ENCODE assay signal across 8 mouse cellular contexts in genomic region chr7:39551976-39552891, GRCm38 (mm10). TPM values are rescaled to one million over a fixed set of nuclear protein-coding genes. Genes with fewer than 3 reads are reported as not detected.
DNase-seq lines count a peak whose midpoint lies in the region; ATAC-seq and TF ChIP-seq lines count a peak whose summit lies in the region.

No protein-coding gene starts in this region.

- WGBS in forebrain, embryonic 10.5 days, result 4% methylated on average over 51 of the region's 52 CpGs
- 3% methylated on average over 52 of the region's 52 CpGs for WGBS in heart, embryonic 15.5 days
- 3% methylated on average over 50 of the region's 52 CpGs for WGBS in liver, embryonic 14.5 days (ENCODE audit: insufficient replicate concordance)
- 3% methylated on average over 52 of the region's 52 CpGs for WGBS in neural tube, embryonic 11.5 days
- whole genome bisulfite sequencing in stomach, postnatal 0 days, result 4% methylated on average over 50 of the region's 52 CpGs

- TF ChIP-seq CTCF in liver, embryonic 14.5 days (IDR thresholded peaks at IDR 0.05; ENCODE audit: low read depth), result peak; percentile 52
- TF ChIP-seq CTCF in stomach, postnatal 0 days (IDR thresholded peaks at IDR 0.05; ENCODE audit: low read depth), result peak; percentile 60

- H3K4me2 ChIP-seq in heart, embryonic 15.5 days, result peak overlapping the region; percentile 67
- H3K4me2 ChIP-seq in liver, embryonic 14.5 days (ENCODE audit: low read depth), result peak overlapping the region; percentile 83
- H3K4me2 ChIP-seq in neural tube, embryonic 11.5 days (ENCODE audit: low read depth), result peak overlapping the region; percentile 55
- peak overlapping the region; percentile 59 for H3K4me2 ChIP-seq in stomach, postnatal 0 days (replicated peaks; ENCODE audit: low read depth)

- TF ChIP-seq EP300 in liver, embryonic 14.5 days (IDR thresholded peaks at IDR 0.05; ENCODE audit: low read depth), result no peak
- TF ChIP-seq EP300 in stomach, postnatal 0 days (optimal IDR thresholded peaks at IDR 0.05), result no peak

- H3K27ac ChIP-seq in forebrain, embryonic 10.5 days, result peak overlapping the region; percentile 94
- H3K27ac ChIP-seq in heart, embryonic 15.5 days, result peak overlapping the region; percentile 96
- H3K27ac ChIP-seq in liver, embryonic 14.5 days, result peak overlapping the region; percentile 60
- H3K27ac ChIP-seq in neural tube, embryonic 11.5 days (ENCODE audit: low read depth, low read length), result peak overlapping the region; percentile 78
- H3K27ac ChIP-seq in stomach, postnatal 0 days (replicated peaks), result peak overlapping the region; percentile 96

- H3K36me3 ChIP-seq in forebrain, embryonic 10.5 days (replicated peaks), result peaks cover 27% of the 10 kb centered on the region
- H3K36me3 ChIP-seq in heart, embryonic 15.5 days, result peaks cover 3% of the 10 kb centered on the region; the same call in 1 of the 2 replicates
- no peaks in the 10 kb centered on the region; the same call in 1 of the 2 replicates for H3K36me3 ChIP-seq in liver, embryonic 14.5 days (replicated peaks; ENCODE audit: control insufficient read depth, insufficient read depth, low read depth)
- no peaks in the 10 kb centered on the region for H3K36me3 ChIP-seq in neural tube, embryonic 11.5 days (ENCODE audit: control insufficient read depth, insufficient read depth, low read length)
- H3K36me3 ChIP-seq in stomach, postnatal 0 days (ENCODE audit: control insufficient read depth, insufficient read depth, low read length), result no peaks in the 10 kb centered on the region

- peaks cover 15% of the 10 kb centered on the region for H3K4me1 ChIP-seq in forebrain, embryonic 10.5 days
- peaks cover 17% of the 10 kb centered on the region for H3K4me1 ChIP-seq in heart, embryonic 15.5 days (replicated peaks)
- peaks cover 4 to 12% of the 10 kb centered on the region in 2 experiments for H3K4me1 ChIP-seq in liver, embryonic 14.5 days (replicated peaks; ENCODE audit: control insufficient read depth in 2 of 2, insufficient read depth in 2 of 2, low read length in 1 of 2)
- H3K4me1 ChIP-seq in neural tube, embryonic 11.5 days (ENCODE audit: control insufficient read depth, insufficient read depth, low read length), result no peaks in the 10 kb centered on the region; the same call in 1 of the 2 replicates
- H3K4me1 ChIP-seq in stomach, postnatal 0 days (replicated peaks; ENCODE audit: control insufficient read depth, insufficient read depth), result 0 out of 2 replicates have a peak, but pooled peaks cover 2% of the 10 kb centered on the region

- peak overlapping the region; percentile 82 for H3K9ac ChIP-seq in heart, embryonic 15.5 days
- H3K9ac ChIP-seq in liver, embryonic 14.5 days (replicated peaks), result peak overlapping the region; percentile 81
- peak overlapping the region; percentile 65 for H3K9ac ChIP-seq in neural tube, embryonic 11.5 days (ENCODE audit: low read length)
- H3K9ac ChIP-seq in stomach, postnatal 0 days (ENCODE audit: low read length), result peak overlapping the region; percentile 85

- no peaks in the 10 kb centered on the region for H3K27me3 ChIP-seq in forebrain, embryonic 10.5 days (ENCODE audit: poor library complexity, severe bottlenecking)
- H3K27me3 ChIP-seq in heart, embryonic 15.5 days, result no peaks in the 10 kb centered on the region
- no peaks in the 10 kb centered on the region for H3K27me3 ChIP-seq in liver, embryonic 14.5 days (ENCODE audit: control insufficient read depth, insufficient read depth, low read length)
- no peaks in the 10 kb centered on the region for H3K27me3 ChIP-seq in neural tube, embryonic 11.5 days (ENCODE audit: control insufficient read depth, insufficient read depth, low read length)
- H3K27me3 ChIP-seq in stomach, postnatal 0 days (ENCODE audit: control insufficient read depth, insufficient read depth, low read length), result no peaks in the 10 kb centered on the region

- peak; percentile 90 to 91 for DNase-seq in CD8-positive naive resting alpha-beta T cell, adult 2 months (ENCODE audit: low read depth in 2 of 2, low spot score in 2 of 2)
- peak; percentile 80 for DNase-seq in c-Kit-positive CD71-negative TER-119-negative erythroid progenitor cells, embryonic 14.5 days (ENCODE audit: low read depth)
- DNase-seq in forebrain, embryonic 10.5 days (ENCODE audit: extremely low spot score, low spot score), result peak; percentile 94
- DNase-seq in kidney, postnatal 25 days, result peak; percentile 96 to 98
- DNase-seq in liver, embryonic 14.5 days (ENCODE audit: low read depth in 3 of 3, low spot score in 3 of 3), result peak; percentile 87 to 90 (median 89)
- DNase-seq in neural tube, embryonic 11.5 days (ENCODE audit: low spot score), result peak; percentile 94
- DNase-seq in stomach, postnatal 0 days (ENCODE audit: low spot score), result peak; percentile 95

- H3K9me3 ChIP-seq in forebrain, embryonic 10.5 days, result no peaks in the 10 kb centered on the region
- H3K9me3 ChIP-seq in heart, embryonic 15.5 days (replicated peaks), result no peaks in the 10 kb centered on the region
- H3K9me3 ChIP-seq in liver, embryonic 14.5 days (ENCODE audit: control insufficient read depth, low read length), result no peaks in the 10 kb centered on the region
- H3K9me3 ChIP-seq in neural tube, embryonic 11.5 days (ENCODE audit: control insufficient read depth, low read length), result no peaks in the 10 kb centered on the region
- H3K9me3 ChIP-seq in stomach, postnatal 0 days (ENCODE audit: control insufficient read depth, low read length), result no peaks in the 10 kb centered on the region

- ATAC-seq in heart, embryonic 15.5 days (replicated peaks; ENCODE audit: insufficient number of reproducible peaks, insufficient read depth, low FRiP score, low read depth), result peak; percentile 100
- ATAC-seq in liver, embryonic 14.5 days (ENCODE audit: insufficient read depth), result peak; percentile 100
- peak; percentile 99 for ATAC-seq in neural tube, embryonic 11.5 days (ENCODE audit: insufficient read depth, low FRiP score, low TSS enrichment)
- peak; percentile 100 for ATAC-seq in stomach, postnatal 0 days (ENCODE audit: low FRiP score, low TSS enrichment)

- peak overlapping the region; percentile 71 for H3K4me3 ChIP-seq in forebrain, embryonic 10.5 days
- H3K4me3 ChIP-seq in heart, embryonic 15.5 days, result peak overlapping the region; percentile 83
- H3K4me3 ChIP-seq in liver, embryonic 14.5 days (ENCODE audit: insufficient read depth in 1 of 2, low read depth in 2 of 2, low read length in 2 of 2), result peak overlapping the region; percentile 75 to 92
- peak overlapping the region; percentile 59 for H3K4me3 ChIP-seq in neural tube, embryonic 11.5 days (ENCODE audit: low read depth, low read length)
- H3K4me3 ChIP-seq in stomach, postnatal 0 days (ENCODE audit: low read depth, low read length), result peak overlapping the region; percentile 78

RNA-seq across cellular contexts. Expression of gene Zfp619, which starts 34.7 kb away (rescaled TPM):
- polyA plus RNA-seq in forebrain, embryonic 10.5 days (2016; fragmentation: Nextera tagmentation; extraction: Ambion mirVana), result 2.8 and 3.1 TPM in 2 replicates
- polyA plus RNA-seq in heart, embryonic 15.5 days (2015; fragmentation: Nextera tagmentation; extraction: Ambion mirVana), result 1.2 and 1.4 TPM in 2 replicates
- 0.22 and 0.25 TPM in 2 replicates for polyA plus RNA-seq in liver, embryonic 14.5 days (2012; rRNA removed)
- 0.14 and 0.29 TPM in 2 replicates for polyA plus RNA-seq in liver, embryonic 14.5 days (2014; fragmentation: Nextera tagmentation; extraction: Ambion mirVana)
- 4.0 and 4.2 TPM in 2 replicates for polyA plus RNA-seq in neural tube, embryonic 11.5 days (2014; fragmentation: Nextera tagmentation; extraction: Ambion mirVana)
- 0.50 and 0.62 TPM in 2 replicates for polyA plus RNA-seq in stomach, postnatal 0 days (2015; fragmentation: Nextera tagmentation; extraction: Ambion mirVana)

Comparison
In these comparisons a context has a peak if more than half of its experiments do, and no peak if none do; other contexts are left out.
1. Peak in every context shown above with its lines: DNase-seq, ATAC-seq, H3K4me3 ChIP-seq and H3K27ac ChIP-seq.